Mouse (Mus musculus): ENCODE results near the gene Synpo2.

Synpo2 gene

DNA sequence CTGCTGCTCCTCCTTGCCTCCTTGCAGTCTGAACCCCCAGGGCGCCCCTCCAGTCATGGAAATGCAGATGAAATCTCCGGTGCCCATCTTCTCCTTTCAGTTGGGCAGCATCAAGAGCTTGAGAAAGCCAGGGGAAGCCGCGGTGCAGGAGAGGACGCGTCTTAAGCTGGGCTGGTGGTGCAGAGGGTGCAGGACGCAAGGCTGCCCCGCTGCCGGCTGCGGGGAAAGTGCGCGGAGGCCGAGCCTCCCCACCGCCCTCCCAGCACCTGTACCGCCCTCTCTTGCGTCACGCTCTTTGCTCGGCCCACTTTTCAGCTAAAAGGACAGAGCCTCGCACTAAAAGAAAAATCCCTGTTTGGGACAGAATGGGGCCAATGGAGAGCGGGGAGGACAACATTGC lies at the start of gene Synpo2:
Gene Synpo2, minus strand, starts transcription at position 229 of the 400 bp plus-strand sequence.
- peak; percentile 58 for DNase-seq (ENCODE audit: low spot score)

DNA sequence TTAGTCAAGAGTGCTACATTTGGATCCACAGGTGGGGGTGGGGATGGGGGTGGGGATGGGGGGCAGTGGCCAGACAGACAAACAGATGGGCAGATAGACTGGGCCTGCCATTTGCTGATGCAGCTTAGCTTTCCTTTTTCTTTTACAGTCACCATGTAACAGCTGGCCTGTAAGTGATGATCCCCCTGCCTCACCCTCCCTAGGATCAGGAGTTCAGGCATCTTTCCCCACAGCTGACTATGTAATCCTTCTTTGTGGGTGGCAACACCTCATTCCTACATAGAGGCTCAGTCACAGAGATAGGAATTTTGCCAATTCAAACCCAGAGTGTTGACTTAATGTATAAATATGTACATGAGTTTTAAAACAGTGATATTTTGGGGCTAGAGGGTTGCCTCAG lies 49.7 kb upstream of the Synpo2 start:
- no peak for DNase-seq (ENCODE audit: low spot score)

DNA sequence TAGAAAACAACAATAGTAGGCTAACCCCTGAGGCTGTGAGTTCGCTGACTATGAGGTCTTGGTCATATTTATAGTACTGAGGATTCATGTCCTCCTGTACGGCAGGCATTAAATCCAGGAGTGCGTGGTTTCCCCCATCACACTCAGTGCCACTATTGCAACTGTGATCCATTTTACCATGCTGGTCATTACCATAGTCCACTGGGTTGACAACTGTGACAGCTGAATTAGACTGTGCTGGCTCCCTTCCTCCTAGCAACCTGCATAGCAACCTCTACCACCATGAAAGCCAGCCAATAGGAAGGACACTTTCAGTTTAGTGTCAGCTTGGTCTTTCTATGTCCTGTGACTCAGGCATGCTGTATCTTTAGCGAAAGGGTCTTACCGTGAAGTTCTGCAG lies 48.3 kb upstream of the Synpo2 start:
- DNase-seq (ENCODE audit: low spot score) = no peak

DNA sequence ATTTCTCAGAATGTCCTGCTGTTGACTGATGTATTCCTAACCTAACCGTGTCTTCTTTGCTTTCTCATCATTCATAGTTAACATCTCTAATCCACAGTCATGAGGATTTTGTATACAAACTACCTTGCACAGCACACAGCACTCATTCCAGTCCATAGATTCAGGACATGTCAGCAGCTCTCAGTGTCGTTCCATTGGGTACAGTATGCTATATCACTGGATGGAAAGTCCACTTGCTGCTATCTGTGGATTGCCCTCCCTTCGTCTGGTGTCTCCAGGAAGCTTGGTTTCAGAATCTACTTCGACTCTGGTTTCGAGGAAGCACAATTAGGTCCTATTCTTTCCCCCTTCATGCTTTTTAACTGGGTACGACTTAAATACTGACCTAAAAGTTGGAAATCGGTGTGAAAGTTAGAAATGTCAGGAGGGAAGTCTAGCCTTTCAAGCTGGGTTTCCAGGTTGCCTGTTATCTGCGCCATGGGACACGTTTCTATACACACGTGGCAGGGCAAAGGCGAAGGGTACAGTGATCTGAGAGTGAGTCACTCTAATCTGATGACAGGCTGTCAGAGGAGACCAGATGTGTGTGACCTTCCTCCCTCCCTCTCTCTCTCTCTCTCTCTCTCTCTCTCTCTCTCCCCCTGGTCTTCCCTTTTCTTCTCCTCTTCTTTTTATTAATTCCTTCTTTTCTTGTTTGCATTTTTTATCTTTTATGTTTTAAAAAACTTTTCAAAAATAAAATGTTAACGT lies 47.1 kb upstream of the Synpo2 start:
- no peak for DNase-seq (ENCODE audit: low spot score)

DNA sequence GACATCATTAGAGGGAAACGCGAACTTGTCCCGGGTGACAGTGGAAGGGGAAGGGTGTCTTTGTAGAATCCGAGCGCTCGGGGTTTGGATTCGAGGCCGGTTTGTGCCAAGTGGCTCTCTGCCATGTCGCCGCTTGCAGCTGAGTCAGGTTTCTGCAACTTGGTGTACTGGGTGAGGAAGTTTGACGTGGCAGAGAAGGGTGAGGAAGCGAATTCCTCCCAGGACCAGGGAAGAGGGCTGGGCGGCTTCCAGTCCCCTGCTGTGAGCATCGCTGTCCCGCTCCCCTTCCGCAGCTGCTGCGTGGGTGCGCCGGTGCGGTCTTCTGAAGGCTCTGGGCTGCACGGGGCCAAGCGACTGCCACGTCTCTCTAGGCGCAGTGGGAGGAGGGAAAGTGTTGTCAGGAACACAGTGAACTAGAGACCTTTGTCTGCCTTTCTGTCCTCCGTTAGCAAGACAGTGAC lies 31.8 kb upstream of the Synpo2 start:
- peak; percentile 47 for DNase-seq (ENCODE audit: low spot score)

DNA sequence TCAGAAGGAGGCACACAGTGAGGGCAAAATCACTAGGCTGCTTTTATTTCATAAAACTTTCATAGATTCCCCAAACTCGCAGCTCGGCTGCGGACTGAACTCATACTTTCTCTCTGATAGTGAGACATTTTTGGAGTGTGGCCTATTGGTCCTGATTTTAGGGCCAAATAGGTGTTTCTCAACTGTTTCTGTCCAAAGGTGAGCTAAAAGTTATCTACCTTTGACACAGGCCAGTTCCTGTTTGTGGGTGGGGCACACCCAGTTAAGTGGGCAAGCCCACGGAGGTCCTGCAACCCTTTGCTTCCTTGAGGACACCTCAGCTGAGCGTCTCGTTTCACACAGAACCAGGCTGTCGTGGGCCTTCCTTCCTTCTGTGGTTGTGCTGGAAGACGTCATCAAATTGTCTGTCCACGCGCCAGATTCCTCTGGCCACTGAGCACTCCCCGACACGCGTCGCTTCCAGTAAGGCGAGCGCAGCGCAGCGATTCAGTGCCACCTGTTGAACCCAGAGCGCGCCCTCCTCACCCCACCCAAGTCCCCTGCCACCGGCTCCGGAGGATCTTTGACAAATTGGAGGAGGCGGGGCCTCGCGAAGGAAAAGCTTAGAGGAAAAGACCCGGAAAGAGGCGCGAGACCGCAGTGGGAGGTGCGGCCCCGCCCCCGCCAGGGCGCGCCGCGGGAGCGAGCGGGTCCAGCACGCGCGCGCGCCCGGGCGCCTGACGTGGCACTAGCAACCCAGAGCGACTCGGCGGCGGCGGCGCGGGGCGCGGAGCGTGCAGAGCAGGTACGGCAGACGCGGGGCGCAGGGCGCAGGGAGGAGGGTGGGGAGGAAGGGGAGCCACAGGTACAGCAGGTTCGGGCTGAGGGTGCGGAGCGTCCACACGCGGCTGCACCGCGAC lies 31.1 kb upstream of the Synpo2 start, which contains the start of gene Sec24d:
Gene Sec24d, plus strand, starts transcription at position 703 of the 899 bp plus-strand sequence.
- DNase-seq (ENCODE audit: low spot score) = peak; percentile 78

DNA sequence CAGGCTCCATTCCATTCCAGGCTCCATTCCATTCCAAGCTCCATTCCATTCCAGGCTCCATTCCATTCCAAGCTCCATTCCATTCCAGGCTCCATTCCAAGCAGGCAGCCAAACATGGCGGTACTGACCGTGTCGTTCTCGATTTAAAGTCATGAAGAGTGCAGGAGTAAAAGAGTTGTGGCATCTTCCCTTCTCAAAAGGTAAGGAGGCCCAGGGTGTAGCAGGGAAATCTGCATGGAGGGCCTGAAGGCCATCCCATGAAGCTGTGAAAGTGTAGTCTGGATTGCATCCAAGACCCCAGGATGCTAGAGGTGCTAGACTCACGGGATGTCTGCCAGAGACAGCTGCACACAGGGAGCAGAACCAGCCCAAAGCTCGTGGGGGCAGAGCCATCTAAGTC lies 28.8 kb upstream of the Synpo2 start:
- no peak for DNase-seq (ENCODE audit: low spot score)

DNA sequence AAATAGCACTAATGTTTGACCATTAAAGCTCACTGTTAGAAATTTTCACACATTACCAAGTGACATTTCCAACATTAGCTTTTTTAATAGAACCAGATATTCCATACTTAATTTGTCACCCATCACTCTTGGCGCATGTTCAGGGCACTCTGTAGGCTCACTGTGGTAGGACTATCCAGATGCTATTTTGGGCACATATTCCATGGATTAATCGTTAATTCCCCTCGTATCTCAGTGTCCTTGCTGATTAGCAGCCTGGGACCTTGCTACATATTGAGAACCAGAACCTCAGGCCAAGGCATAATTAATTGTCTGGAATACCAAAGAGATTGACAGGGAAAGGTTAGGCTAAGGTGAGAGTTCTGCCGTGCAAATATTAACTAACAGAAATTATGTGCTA lies 22.8 kb upstream of the Synpo2 start:
- no peak for DNase-seq (ENCODE audit: low spot score)

DNA sequence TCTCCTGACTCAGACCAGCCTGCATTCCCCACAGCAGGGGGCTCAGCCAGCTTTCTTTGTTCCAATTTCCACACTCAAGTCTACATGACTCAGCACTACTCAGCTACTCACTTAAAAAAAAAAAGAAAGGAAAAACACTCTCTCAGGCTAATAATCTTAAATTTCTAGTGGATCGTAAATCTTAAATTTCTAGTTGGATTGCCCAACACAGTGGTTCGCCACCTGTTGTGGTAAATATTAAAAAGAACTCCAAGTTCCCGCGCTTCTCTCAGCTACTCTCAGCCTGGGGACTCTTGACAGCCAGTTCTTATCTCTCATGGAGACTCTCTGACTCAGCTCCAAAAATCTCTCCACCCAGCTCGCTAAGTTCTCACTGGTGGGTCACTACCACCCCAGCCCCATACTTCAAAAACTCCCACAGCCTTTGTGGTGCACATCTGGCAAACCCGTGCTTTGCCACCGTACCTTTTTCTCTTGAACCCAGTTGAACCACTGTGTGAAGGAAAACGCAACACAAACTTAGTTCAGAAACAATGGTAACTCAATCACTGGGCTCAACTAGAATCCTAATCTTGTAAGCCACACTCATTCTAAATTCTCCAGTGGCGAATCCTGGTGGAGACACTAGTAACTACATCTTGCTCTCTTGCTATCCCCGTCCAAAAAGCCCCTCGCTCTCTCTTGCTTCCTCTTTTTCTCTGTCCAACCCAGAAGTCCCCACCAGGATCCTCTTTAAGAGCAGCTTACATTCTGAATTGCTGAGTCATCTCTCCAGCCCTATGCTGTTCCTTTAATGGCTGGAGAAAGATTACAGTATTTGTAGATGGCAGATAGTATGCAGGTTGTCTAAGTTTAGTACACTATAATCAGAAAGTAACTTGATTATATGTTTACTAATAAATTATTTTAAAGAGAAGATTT lies 20.5 kb upstream of the Synpo2 start:
- no peak for DNase-seq (ENCODE audit: low spot score)

DNA sequence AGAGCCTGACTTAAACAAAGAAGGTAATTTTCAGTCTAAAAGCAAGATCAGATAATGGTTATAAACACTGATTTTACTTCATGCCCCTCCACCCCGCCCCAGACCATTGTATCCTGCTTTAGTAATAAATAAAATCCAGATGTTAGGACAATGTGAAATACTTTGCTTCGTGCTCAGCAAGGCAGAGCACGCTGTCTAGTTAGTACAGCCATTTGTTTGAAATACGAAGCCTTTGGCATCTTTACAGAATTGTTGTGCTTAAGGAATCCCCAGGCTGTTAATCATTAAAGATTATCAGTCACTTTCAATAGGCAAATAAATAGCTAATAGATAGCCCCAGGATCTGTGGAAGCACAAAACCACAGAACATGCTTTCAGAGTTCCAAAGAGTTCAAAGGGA lies 9.7 kb upstream of the Synpo2 start:
- DNase-seq (ENCODE audit: low spot score) = no peak

DNA sequence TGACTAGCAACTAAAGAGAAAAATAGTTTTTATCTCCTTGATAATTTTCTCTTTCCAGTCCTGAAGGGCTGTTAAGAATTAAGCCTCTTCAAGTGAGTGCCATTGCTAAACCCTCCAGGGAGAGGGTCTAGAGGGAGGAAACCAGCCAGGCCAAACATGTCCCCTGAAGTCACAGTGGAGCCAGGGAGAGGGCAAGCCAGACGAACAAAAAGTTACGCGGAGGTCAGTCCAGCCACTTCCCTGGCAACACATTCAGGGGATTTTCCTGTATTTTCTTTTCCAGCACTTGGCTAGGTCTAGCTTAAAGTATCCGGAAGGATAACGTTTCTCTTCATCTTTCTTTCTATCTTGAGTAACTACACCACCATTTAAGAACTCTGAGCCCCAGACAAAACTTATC lies 8.4 kb upstream of the Synpo2 start:
- no peak for DNase-seq (ENCODE audit: low spot score)

DNA sequence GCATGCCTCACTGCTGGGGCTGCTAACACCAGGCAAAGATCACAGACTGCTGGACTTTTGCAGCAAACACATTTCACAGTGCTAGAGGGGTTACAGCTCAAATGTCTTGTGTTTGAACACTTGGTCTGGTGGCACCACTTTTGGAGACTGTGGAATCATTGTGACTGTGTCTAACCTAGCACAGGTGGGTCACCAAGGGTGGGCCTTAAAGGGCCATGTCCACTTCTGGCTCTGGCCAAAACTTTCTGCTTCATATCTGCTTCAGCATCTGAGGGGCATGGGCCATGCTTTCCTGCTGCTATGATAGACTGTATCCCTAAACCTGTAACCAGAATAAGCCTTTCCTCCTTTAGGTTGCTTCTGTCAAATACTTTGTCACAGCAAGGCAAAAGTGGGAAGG lies 1.5 kb upstream of the Synpo2 start:
- no peak for DNase-seq (ENCODE audit: low spot score)

DNA sequence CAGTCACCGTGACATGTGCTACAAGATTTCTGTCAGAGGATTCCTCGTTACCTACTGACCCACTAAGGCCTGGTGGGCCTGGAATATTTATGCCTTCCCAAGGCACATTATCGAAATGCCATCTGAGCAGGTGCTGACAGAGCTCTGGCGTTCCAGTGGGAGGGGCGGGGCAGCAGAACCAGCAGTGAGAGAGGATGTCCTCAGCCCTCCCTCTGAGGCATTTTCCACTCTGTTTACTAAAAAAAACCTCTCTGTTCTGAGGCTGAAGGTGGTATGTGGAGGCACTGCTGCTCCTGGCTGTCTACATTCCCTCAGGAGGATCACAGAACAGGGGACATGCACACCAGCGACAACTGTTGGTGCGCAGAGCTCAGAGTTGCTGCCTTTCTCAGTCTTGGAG lies 1.1 kb upstream of the Synpo2 start:
- peak; percentile 48 for DNase-seq (ENCODE audit: low spot score)

DNA sequence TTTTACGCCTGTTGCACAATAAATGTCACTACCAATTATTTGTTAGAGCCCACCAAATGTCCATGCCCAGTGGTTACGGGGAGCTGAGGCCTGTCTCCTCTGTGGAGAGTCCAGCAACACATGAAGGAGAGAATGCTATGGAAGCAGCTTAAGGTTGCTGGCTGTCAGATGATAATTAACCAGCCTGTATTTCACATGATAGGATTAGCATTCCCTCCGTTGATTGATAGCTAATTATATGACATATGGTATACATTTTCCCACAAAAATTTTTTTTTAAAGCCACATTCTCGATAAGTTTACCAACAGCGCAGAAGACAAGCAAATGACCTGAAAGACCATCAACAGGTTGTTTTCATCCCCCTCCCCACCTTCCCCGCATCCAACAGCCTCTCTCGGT lies 454 bp downstream of the Synpo2 start:
- DNase-seq (ENCODE audit: low spot score) = peak; percentile 50

DNA sequence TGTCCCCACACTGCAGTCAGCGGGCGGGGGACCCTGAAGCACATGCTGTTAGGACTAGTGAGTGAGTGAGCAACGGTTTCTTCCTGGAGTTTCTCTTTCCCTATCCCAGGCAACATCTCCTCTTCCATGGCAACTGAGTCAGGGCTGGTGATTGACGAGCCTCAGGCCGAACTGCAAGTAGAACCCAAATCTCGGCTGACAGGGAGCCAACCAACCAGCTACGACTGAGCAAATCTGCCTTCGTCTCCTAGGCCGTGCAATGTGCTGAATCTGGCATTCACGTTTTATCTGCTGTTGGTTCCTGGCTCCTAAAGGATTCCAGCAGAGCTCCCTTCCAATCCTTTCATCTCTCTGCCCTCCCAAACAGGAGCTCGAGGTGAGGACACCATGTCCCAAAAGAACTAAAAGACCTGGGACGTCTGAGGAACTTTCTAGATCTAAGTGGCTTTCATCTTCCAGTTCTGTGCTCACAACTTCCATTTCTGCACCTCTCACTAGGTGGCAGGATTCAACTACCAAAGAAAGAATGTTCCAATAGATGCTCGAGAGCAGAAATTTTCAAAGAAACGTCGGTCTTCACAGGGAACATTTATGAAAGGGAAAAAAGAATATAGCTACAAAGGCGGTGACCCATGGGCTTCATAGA lies 1.6 kb downstream of the Synpo2 start:
- DNase-seq (ENCODE audit: low spot score) = peak; percentile 67

DNA sequence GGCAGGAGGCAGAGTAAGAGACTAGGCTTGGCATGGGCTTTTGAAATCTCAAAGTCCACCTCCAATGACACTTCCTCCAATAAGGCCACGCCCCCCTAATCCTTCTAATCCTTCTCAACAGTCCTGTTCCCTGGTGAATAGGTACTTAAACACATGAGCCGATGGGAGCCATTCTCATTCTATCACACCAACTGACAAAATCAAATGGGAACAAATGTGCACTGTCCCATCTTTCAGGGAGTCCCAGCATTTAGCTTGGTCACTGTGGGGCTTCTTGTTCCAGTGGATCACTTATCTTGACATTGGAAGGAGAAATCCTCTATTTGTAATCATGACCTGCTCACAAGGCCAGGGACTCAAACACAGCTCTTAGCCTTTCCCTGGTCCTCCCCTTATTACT lies 4.3 kb downstream of the Synpo2 start:
- DNase-seq (ENCODE audit: low spot score) = no peak

DNA sequence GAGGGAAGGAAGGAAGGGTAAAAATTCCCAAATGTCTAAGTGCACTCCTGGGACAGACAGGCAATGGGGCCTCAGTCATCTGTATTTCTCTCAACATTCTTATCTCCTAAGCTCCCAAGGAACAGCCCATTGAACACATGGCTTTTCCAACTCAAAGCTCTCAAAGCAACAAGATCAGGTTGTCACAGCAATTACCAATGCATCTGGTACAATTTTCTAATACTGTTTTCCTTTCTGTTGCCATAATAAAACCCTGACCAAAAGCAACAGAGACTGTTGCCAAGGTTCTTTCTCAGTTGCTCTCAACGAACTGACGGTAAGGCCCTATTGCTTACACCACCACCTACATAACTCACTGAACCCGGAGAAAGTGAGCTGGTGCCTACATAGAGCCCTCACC lies 8.7 kb downstream of the Synpo2 start:
- no peak for DNase-seq (ENCODE audit: low spot score)

DNA sequence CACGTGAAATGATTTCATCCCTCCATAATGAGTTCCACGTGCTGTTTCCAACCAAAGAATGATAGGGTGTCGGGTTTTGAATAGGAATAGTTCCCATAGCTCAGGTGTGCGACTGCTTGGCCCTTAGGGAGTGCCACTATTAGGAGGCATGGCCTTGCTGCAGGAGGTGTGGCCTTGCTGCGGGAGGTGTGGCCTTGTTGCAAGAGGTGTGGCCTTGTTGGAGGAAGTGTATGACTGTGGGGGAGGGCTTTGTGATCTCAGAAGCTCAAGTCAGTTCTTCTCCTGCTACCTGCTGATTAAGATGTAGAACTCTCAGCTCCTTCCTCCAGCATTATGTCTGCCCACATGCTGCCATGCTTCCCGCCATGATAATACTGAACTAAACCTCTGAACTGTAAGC lies 17.3 kb downstream of the Synpo2 start:
- no peak for DNase-seq (ENCODE audit: low spot score)

DNA sequence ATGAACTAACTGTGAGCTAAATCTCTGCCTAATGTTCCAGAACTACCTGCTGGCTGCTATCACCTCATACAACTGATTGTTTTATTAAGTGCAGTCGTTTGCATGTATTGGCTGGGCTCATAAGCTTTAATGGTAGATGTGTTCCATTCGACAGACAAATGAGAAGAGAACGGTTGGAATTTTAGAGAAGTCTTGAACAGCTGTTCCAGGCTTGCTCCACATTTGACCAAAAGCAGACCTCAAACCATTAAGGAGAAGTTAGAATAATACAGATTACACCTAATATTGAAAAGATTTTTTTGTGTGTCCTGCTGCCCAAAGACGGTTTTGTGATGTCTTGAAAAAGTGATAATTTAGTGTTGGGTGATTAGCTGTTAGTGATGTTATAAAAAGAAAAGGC lies 27.1 kb downstream of the Synpo2 start:
- no peak for DNase-seq (ENCODE audit: low spot score)

DNA sequence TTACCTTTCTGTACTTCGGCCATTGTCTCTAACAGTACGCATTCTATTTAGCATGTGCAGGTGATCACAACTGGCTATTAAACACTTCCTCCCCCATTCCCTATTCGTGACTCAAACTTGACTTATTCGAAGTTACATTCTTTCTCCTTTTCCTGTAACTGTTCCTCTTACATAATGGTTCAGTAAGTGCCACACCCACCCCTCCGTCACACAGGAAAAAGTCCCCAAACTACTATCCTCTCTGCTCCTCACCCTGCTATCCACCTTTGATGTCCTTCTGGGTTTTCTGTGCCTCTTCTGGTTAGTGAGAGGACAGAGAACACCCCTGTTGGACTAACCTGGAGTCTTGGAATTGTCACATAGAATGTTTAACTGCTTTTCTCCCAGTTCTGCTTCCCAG lies 28.6 kb downstream of the Synpo2 start:
- no peak for DNase-seq (ENCODE audit: low spot score)

DNA sequence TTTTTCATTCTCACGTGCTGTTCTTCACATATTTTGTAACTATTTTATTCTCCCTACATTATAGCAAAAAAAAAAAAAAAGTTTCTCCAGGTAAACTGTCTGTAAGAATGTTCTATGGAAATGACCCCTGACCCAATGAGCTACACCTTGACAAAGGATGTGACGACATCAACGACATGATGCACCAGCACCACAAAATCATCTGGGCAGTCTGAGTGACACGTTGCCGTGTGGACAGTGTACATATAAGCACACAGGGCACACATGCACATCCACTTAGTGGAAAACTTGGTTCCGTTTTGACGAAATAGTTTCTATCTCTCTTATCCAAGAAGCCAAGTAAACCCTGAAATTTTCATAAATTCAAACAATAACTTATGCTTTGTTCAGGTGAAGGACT lies 30.5 kb downstream of the Synpo2 start:
- no peak for DNase-seq (ENCODE audit: low spot score)

DNA sequence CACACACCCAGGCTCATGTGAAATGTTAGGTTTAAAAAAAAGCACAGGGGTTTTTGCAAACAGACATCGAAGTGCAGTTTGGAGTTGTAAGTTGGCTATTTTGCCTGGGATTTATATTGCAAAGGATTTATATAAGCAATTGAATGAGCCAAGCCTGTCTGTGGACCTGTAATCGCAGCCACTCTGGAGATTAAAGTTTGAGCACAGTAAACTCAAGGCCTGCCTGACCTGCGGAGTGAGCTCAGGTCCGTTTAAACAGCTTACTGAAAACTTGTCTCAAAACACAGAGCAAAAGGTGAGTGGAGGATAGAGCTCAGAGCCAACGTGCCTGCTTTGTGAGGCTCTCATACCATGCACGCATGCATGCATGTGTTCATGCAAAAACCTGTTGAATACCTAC lies 30.9 kb downstream of the Synpo2 start:
- DNase-seq (ENCODE audit: low spot score) = no peak

All from retina, embryonic 14.5 days (tissue).